Mouse (Mus musculus): ENCODE data around the gene Zfp62.

Gene Zfp62

DNA sequence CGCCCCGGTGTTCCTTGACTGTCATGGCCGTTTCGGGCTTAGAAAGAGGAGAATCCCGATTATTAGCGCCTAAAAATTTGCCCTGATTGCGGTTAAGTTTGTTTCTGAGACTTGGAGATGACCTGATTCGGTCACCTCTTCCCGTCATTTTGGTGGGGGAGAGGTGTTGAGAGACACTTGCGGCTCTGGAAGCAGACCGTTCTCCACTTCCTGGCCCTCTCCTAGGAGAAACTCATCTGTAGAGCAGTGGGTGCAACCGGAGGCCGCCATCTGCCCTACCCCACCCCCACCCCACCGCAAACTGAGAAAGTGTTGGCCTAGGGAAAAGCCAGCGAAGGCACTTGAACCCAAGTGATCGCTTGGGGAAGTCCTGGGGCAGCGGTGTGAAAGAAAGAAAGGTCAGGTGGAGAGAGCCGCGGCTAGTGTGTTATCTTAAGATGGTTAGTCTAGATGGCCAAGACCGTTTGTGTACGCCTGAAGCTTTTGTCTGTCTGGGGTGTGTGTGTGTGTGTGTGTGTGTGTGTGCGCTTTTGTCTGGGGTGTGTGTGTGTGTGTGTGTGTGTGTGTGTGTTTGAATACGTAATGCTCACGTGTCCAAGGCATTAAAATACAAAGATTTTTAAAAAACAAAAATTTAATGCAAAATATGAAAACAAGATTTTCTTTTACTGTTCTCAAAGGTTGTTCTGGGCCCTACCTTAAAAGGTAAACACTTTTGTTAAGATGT is 842 bp downstream of the Zfp62 start:
- peak in 1 of 2 experiments; percentile 17 for DNase-seq (ENCODE audit: low spot score in 2 of 2)

DNA sequence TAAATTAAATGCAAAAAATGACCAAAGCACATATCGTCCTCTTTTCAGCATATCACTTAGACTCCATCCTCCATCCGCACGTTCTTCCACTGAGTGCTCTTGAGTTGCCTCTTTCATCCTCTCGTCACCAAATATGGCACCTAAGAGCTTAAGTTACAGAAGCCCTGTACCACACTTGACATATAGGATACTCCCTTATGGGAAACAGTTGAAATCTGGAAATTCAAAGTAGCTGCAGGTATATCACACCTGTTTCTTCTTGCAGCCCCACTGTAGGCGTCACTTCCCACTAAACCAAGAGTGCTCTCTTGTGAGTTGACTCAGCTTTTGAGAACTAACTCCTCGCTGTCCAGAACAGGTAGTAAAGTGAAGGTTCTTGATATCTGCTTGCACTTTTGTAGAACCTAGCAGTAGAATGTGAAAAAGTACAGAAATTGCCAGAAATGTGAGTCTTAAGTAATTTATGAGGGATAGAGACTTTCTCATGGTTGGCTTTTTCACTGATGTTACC is 2.0 kb downstream of the Zfp62 start:
- no peak for DNase-seq (ENCODE audit: low spot score in 2 of 2)

DNA sequence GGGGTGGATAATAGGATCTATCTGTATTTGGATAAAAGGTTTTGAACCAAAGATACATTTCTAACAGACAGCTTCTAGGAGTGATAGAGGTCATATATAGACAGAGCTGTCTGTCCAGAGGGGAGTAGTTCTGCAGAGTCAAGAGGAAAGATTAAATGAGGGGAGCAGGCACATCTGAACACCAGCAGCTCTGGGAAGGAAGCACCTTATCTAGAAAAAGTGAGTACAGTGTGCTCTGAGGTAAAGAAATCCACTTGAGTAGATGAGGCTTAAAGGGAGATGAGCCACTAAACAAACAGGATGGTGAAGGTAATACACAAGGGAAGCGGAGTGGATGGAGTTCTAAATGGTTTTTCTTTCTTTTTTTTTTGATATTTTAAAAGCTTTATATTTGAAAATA is 4.4 kb downstream of the Zfp62 start:
- no peak for DNase-seq (ENCODE audit: low spot score in 2 of 2)

DNA sequence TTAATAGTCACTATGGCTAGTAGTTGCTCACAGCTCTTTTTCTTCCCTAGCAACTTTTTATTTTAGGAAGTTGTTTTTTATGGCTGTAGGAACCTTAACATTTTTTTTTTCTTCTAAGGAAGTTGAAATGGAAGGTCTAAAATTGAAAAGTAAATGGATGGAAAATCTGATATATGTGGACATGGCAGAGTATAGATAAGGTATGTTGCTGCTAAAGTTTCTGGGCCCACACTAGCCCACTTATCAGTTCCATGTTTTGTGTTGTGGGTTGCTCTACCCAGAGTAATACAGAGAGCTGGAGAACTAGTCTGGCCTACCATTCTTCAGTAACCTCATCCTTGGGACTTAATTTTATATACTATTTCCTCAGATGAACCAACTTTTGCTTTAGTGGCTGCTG is 9.5 kb downstream of the Zfp62 start:
- DNase-seq (ENCODE audit: low spot score in 2 of 2), result no peak

DNA sequence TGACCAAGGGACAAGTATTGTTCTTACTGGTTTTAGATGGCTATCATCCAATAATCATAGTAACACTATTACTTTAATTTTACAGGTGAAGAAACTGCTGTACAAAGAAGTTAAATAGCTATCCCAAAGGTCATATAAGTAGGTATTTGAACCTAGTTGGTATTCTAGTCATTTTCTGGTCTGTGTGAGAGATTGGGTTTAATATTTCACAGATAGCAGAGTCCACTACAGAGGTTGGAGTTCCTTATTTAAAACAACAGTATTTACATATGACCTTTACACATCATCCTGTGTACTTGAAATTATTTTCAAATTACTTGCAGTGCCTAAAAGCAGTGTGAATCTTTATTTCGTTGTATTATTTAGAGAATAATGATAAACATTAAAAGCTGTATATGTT is 10.4 kb downstream of the Zfp62 start:
- no peak for DNase-seq (ENCODE audit: low spot score in 2 of 2)

DNA sequence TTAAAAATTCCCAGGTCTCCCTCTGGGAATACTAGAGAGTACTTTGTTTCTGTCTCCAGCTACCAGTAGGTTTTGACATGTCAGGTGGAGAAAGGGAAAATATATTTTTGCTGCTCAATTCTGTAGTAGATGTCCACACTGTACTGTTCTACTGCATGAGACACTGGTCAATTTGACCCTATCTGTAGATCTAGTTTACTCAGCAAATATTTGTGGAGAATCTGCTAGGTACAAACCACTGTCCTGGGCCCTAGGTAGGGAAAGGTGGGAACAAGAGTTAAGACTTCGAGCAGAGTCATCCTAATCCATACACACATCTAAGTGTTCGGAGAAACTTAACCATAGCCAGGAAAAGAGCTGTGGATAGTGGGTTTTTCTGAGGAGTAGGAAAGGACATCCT is 16.2 kb downstream of the Zfp62 start:
- no peak for DNase-seq (ENCODE audit: low spot score in 2 of 2)

DNA sequence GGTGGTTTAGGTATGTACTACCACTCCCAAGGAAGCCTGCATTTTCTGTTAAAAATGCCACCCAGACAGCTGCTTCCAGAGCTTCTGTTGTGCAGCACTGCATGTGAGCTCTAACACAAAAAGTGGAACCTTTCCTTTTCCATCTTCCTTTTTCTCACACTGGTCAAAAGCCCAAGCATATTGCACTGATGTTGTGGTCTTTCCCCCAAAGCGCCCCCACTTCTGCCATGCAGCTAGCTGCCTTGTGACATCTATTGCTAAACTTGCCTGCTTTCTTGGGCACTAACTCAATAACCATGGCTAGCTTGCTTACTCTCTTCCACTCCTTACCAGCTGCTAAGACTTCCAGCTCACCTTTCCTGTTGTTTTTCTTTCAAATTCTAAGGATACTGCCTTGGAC is 21.4 kb downstream of the Zfp62 start:
- DNase-seq (ENCODE audit: low spot score in 2 of 2), result no peak

DNA sequence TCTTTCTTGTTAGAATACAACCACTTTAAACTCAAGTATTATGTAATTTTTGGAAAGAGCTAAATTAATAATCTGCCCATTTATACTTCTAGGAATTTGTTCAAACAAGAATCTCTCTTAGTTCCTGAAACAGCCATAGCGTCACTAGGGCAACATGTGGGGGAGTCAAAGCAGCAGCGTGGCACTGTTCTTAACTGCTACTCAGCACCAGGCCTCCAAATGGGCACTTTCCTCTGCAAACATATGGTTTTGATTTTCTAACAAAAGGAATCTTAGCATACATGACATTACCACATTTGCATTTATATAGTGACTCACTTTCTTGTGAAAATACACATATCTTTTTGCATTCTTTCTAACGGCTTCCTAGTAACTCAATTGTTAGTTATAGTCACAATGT is 29.7 kb downstream of the Zfp62 start:
- no peak for DNase-seq (ENCODE audit: low spot score in 2 of 2)

DNA sequence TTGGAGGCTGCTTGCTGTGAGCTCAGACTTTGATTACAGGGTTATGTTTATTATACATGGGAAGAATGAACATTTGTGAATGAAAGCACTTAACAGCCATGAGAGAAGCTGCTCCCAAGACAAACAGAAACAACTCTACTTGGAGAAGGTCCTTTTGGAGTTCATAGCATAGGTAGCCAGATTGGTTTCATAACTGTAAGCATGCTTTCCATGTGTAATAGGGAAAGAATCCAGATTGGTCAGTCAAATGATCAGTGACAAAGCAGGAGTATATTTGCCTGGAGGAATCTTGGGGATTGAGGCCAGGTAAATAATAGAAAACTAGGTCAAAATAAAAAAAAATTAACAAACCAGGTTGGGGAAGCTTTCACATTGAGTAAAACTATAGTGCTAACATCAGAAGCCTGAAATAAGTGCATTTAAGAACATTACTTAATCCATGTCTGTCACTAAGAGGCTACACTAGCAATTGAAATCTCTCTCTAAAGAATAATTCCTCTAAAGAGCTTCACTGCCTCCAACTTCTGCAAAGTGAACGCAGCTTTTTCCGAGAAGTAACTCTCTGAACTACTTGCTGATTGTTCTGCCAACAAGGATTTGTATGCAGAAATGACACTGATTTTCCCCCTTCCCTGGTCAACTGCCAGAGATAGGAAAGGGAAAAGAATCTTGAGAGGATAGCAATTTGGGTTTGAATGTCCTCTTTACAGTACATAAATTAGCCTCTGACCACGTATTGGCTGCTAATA is 32.5 kb downstream of the Zfp62 start:
- DNase-seq (ENCODE audit: low spot score in 2 of 2), result no peak

DNA sequence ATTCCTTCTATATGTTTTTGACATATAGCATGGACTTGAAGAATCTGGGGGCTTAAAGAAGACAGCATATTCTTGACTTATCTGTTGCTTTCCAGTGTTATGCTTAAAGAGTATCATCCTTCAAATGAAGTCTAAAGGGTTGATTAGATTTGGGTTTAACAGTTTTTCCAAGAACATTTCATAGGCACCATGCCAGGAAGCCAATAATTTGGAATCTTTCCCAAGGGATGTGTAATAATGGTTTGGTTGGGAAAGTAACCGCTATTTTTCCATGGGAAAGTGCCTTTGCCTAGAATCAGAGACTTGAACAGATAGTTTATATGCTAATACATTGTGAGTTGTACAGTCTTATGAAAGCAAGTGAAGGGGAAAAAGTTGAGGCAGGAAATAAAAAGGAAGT is 33.8 kb downstream of the Zfp62 start:
- no peak for DNase-seq (ENCODE audit: low spot score in 2 of 2)

DNA sequence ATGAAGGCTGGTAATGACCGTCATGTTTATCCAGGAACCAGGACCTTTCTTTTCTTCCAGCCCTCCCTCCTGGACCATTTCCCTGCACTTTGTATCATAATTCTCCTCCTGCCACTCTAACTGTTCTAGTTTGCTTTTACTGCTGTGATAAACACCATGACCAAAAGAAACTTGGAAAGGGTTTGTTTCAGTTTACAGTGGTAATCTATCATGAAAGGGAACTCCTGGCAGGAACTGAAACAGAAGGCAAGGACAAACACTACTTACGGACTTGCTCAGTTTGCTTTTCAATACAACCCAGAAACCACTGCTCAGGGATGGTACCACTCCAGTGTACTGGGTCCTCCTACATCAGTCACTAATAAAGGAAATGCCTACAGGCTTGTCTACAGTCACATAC is 34.4 kb downstream of the Zfp62 start:
- no peak for DNase-seq (ENCODE audit: low spot score in 2 of 2)

DNA sequence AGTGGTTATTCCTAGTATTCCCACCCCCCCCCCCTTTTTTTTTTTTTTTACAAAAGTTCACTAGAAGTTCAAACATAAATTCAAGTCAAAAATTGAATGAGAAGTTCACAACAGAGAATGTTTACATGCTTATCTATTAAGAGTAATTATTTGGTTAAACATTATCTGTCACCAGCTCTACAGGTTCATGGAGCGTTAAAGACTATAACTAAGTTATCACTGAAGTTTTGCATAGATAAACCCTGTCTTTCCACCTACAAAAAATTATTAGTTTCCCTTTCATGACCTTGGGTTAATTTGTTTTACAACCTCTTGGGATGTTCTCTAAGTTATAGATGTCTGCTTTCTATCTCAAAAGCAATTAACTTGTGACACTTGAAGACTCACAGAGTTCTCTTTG is 37.2 kb downstream of the Zfp62 start:
- DNase-seq (ENCODE audit: low spot score in 2 of 2), result no peak

DNA sequence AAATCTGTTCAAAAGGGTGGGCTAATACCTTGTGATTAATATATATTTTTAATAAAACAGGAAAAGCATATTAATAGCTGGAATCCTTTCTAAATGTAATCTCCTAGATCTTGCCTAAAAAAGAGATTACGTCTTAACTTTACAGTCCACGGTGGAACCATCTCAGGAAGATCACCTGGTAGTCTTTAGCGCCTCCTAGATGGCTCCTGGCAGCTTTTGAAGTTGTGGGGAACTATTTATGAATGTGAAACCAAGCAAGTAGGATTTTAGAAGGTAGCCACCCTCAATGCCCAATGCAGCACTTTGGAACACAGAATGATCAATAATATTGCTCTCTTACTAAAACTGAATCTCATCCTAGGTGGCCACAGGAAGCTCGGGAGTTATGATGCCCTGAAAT is 37.8 kb downstream of the Zfp62 start:
- no peak for DNase-seq (ENCODE audit: low spot score in 2 of 2)

DNA sequence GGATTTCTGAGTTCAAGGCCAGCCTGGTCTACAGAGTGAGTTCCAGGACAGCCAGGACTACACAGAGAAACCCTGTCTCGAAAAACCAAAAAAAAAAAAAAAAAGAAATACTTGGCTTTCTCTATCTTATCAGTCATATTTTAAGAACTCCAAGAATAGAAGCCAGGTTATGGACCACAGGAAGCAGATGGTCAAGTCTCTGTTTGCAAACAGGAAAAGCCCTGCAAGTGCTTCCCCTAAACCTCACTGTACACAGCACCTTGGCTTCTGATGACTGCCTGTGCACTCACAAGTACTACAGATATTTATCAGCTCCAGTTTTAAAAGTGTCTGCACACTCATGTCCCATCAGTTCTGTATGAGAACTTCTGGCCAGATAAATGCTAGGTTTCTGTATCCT is 38.4 kb downstream of the Zfp62 start:
- DNase-seq (ENCODE audit: low spot score in 2 of 2), result no peak

DNA sequence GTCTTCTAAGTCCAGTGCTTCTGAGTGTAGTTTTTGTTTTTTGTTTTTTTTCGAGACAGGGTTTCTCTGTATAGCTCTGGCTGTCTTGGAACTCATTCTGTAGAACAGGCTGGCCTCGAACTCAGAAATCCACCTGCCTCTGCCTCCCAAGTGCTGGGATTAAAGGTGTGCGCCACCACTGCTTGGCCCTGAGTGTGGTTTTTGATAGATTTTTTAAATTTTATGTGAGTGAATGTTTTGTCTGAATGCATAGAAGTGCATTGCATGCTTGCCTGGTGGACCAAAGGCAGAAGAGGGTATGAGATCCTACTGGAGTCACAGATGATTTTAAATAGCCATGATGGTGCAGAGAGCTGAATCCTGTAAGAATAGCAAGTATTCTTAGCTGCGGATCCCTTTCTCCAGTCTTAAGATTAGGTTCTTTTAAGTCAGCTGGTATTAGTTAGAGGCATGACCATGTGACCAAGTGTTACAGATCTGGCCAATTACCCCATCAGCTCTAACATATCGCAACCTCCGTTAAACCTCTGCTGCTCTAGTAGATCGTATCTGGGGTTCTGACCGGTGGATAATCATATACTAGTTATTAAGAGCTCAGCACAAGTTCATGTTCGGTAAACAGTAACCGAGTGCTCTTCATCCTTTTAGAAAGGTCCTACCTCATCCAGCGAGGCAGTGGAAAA is 40.0 kb downstream of the Zfp62 start:
- no peak for DNase-seq (ENCODE audit: low spot score in 2 of 2)

DNA sequence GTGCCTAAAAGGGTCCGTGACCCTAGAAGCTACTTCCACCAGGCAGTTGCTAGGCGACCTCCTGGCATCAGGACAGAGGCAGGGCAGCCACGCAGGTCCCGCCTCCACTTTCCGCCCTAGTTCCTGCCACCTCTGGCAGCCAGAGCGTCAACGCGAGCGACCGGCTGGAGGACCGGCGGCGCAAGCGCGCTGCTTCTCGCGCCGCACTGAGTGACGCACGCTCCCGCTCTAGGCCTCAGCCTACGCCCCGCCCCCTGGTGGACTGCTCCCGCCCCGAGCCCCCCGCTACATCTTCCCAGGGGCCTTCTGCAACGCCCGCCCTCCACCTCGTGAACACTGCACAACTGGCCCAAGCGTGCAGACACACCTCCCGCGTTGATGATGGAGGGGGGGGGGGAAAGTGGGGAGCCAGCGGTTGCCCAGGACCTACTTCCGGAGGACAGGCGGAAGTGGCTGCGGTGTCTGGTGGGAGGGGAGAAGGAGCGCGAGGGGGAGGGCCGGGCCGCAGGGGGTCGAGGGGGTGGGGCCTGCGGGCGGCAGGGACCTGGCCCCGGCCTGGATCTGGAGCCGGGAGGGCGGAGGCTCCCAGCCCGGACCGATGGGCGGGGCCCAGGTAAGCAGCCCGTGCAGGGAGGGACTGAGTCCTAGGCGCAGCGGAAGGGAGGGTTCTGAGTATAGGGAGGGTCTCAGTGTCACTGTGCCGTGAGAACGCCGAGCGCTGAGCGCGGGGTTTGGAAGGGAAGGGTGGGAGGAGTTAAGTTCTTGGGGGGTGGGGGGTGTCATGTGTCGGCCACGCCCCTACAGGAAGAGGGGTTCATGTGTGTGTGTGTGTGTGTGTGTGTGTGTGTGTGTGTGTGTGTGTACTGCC is 40.9 kb downstream of the Zfp62 start, which contains the start of gene Mgat1:
Gene Mgat1 (plus strand): TSS at position 465 of the 868 bp plus-strand sequence.
- DNase-seq (ENCODE audit: low spot score in 2 of 2), result peak; percentile 88 to 92

DNA sequence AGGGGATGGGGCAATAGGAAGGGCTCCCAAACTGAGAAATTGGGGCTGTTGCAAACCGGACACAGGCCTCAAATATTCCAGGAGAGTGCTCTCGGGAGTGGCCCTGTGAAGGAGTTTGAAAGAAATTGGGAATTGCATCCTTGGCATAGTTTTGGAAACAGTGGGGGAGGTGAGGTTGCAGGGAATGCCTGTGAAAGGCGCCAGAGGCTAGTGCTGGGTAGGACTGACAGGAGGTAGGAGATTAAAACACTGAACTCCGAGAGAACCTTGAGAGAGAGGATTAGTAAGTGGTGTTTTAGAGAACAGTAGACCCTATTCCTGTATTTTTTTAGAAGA is 41.5 kb downstream of the Zfp62 start:
- no peak for DNase-seq (ENCODE audit: low spot score in 2 of 2)

DNA sequence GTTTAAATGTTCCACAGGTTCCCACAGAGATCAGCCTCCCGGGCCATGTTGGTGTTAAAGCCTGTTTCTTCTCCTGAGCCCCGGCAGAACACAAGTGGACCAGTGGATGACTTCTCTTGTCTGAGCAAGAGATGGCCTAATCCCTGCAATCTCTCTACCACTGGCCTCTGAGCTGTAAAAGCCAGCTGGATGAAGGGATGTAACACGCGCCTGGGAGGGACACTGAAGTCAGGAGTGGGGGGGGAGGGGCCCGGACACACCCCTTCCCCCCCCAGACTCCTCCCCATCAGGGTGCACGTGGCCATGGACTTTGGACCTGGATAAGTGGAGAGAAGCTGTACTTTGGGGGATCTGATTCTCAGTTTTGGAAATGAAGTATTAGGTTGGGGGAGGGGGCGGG is 42.1 kb downstream of the Zfp62 start:
- DNase-seq (ENCODE audit: low spot score in 2 of 2), result no peak

DNA sequence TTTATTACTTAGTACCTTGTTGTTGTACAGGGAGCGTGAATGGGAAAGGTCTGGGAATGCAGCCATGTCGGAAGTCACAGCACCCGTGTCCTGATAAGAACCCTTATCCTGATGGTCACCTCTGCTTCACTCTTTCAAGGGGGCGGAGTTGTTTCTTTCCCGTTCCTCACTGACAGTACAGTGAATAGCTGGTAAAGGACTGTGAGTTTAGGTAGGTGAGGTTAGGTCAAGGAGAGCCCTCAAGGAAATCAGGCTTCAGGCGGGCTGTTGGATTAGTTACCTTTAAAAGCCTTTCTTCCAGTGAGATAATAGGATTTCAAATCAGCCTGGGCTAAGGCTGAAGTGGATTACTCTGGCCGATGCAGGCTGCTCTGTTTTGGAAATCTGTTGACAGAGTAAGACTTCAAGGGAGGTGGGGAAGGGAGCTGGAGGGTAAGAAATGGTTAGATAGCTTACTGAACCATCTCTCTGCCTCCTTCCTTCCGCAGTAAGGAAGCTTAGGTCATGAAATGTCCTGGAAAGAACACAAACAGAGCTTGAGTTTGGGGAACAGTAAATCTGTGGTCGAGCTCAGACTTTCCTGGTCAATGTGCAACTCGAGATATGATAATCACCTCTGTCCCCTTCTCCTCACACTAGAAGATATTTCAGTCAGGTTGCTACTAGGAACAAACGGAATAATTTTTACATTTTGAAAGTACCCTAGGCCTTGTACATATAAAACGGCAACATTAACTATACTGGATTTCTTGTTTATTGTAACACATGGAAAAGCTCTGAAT is 42.7 kb downstream of the Zfp62 start:
- no peak for DNase-seq (ENCODE audit: low spot score in 2 of 2)

DNA sequence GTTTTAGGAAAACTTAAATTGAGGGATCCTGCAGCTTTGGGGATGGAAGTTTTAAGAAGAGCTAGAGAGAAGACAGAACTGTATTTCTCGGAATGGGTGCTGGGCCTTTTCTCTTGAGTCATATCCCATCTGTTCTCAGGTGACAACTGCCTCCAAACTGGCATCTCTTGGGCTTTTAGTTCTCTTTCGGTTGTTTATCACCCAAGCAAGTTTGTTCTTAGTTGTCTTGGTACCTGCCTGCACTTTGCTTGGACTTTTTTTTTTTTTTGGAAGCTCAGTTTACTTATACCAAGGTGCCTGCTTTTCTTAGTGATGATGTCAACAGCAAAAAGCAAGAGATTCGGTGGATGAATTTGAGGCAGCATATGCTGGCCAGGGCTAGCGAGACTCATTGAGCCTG is 43.4 kb downstream of the Zfp62 start:
- DNase-seq (ENCODE audit: low spot score in 2 of 2), result no peak

DNA sequence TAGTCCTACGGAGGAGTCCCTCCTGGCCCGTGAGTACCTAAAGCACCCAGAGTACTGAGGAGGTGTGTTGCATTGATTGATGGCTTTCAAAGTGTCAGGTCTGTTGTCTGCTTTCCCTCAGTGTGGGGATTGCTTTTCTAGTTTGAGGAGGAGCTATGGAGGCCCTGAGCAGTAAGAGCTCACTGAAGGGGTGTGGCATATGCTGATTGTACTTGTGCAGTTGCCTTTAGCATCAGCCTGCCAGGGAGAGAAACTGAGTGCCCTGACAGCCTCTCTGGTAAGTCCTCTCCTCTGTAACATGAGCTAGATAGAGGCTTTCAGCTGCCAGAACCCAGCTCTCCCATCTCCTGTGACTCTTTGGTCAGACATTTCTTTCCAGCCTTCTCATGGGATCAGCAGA is 44.2 kb downstream of the Zfp62 start:
- no peak for DNase-seq (ENCODE audit: low spot score in 2 of 2)
